Mouse (Mus musculus): ENCODE measurements around the gene Rbm44.

DNA sequence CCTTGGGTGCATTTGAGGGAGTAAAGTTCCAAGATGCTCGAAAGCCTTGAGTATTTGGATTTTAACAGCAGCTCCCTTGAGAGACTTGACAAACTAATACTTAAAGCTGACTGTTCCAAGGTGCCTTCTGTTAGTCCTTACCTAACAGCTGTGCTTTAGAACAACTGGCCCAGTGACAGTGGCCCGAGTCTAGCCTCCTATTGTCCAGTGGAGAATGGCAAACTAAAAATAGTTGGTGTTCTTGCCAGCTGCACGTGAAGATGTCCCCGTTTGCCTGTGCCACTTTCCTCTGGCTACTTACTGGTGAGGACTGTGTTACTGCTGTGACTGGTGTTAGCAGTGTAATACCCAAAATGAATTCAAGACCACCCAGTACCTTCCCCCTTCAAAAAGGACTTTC lies 32.0 kb downstream of the Rbm44 start:
- TF ChIP-seq EP300 (IDR thresholded peaks at IDR 0.05; ENCODE audit: low read depth) (no peak), CTCF (IDR thresholded peaks at IDR 0.05; ENCODE audit: low read depth) (no peak)

Data from liver, embryonic 14.5 days (tissue).